Mouse (Mus musculus): ENCODE data around the gene Armc10. TPM values are rescaled to one million over a fixed set of nuclear protein-coding genes. Genes with fewer than 3 reads are reported as not detected.

Armc10 gene
- polyA plus RNA-seq, 1 experiment from 2014 or later = 52.4 TPM

Other genes starting within 250 kb of the Armc10 start
- gene Ccdc146, start 221.1 kb upstream of the Armc10 start, polyA plus RNA-seq (2015; fragmentation: Nextera tagmentation; extraction: Ambion mirVana) = 0.27 TPM in 1 of 2 replicates, not detected in the other
- gene Fam185a, start 220.9 kb upstream of the Armc10 start, polyA plus RNA-seq (2015; fragmentation: Nextera tagmentation; extraction: Ambion mirVana) = 6.0 and 7.7 TPM in 2 replicates
- gene Lrrc17, start 102.3 kb upstream of the Armc10 start, polyA plus RNA-seq (2015; fragmentation: Nextera tagmentation; extraction: Ambion mirVana) = 43.8 and 48.5 TPM in 2 replicates
- 0.24 and 0.30 TPM in 2 replicates for gene Fbxl13, start 179 bp upstream of the Armc10 start, polyA plus RNA-seq (2015; fragmentation: Nextera tagmentation; extraction: Ambion mirVana)
- 5.9 and 7.3 TPM in 2 replicates for gene Napepld, start 55.6 kb downstream of the Armc10 start, polyA plus RNA-seq (2015; fragmentation: Nextera tagmentation; extraction: Ambion mirVana)
- gene Pmpcb, start 91.3 kb downstream of the Armc10 start, polyA plus RNA-seq (2015; fragmentation: Nextera tagmentation; extraction: Ambion mirVana) = 91.9 and 104 TPM in 2 replicates
- 58.2 and 67.2 TPM in 2 replicates for gene Dnajc2, start 139.4 kb downstream of the Armc10 start, polyA plus RNA-seq (2015; fragmentation: Nextera tagmentation; extraction: Ambion mirVana)
- 180 and 195 TPM in 2 replicates for gene Psmc2, start 139.5 kb downstream of the Armc10 start, polyA plus RNA-seq (2015; fragmentation: Nextera tagmentation; extraction: Ambion mirVana)
- gene Slc26a5, start 219.8 kb downstream of the Armc10 start, polyA plus RNA-seq (2015; fragmentation: Nextera tagmentation; extraction: Ambion mirVana) = 0.08 TPM in 1 of 2 replicates, not detected in the other